Mouse (Mus musculus) urinary bladder, postnatal 4 days (tissue): ENCODE data around the gene Prmt2.

Source experiments
- DNase-seq, 2 experiments: peaks; one replicate each; pipeline ENCODE4 v3.0.0; 2021 to 2022; ENCODE audit warnings: low spot score in 2 of 2

Gene Prmt2

DNA sequence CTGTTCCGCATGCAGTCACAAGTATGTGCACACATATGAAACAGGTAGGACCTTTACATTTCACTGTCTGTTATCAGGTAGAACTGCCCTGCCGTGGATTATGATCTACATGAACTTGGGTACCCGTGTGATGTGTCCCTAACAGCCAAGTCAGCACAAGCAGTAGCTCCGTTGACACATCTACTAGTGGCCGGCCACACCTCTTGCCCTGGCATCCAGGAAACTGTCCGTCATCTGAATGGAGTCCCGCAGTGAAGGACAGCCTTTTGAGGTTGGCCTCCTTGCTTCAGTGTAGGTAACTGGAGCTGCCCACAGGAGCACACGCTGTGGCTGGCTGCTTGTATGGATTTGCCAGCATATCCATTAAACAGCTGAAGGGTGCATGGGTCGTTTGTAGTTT is 19.4 kb downstream of the Prmt2 start:
- peak in 1 of 2 experiments; percentile 50 for DNase-seq

DNA sequence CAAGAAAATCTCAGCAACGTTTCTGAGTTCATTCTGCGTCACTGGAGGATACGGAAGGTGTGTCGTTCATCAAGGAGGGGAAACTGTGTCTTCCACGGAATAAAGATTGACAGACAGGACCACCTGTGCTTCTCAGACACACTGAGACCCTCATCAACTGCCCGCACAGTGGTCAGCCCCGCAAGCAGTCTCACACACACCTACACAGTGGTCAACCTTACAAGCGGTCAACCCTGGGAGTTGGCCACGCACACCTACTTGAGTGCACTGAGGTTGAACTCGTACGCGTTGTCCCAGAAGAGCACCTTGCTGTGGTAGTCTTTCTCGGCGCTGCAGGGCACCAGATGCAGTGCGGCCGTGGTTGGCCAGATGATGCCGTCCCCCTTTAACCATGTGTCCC is 20.6 kb downstream of the Prmt2 start:
- DNase-seq = no peak

DNA sequence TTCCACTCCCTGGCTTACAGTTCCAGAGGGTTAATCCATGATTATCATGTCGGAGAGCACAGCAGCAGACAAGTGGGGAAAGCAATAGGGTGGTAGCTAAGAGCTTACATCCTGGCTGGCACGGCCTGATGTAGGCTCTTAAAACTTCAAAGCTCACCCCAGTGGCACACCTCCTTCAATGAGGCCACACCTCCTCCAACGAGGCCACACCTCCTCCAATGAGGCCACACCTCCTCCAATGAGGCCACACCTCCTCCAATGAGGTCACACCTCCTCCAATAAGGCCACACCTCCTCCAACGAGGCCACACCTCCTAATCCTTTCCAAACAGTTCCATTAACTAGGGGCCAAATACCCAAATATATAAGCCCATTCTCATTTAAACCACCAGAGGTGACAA is 23.5 kb downstream of the Prmt2 start:
- DNase-seq = peak in 1 of 2 experiments; percentile 40

DNA sequence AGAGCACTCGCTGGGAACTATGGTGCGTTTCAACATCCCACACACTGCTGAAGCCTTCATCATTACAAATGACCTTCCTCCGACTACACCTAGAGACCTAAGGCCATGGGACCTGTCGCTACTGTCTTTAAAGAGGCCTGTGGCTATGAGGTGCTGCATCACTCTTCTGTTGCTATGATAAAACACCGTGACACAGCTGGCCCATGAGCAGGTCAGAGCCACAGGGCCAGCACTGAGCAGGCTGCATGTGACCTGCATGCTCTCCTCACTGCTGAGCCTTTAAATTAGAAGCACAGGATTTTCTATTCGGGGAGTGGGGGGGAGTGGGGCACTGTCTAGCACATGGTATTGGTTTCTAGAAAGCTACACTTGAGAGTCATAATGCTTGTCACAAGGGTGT is 25.5 kb downstream of the Prmt2 start:
- DNase-seq = peak in 1 of 2 experiments; percentile 9

DNA sequence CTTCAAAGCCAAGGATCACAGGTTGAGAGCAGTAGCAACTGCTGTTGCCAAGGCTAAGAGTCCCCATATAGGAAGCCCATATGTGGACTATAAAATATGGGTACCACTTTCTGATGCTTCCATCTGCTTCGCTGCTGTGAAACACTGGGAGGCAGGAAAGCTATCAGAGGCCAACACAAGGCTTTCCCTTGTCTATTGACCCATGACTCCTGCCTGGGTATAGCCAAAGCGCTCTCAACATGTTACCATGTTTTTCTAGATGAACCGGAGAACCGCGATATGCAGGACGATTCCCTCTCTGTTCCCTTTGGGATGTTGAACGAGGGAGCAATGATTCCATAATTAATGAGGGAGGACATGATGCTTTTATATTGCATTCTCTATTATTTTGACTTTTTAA is 26.9 kb downstream of the Prmt2 start:
- peak in 1 of 2 experiments; percentile 12 for DNase-seq

DNA sequence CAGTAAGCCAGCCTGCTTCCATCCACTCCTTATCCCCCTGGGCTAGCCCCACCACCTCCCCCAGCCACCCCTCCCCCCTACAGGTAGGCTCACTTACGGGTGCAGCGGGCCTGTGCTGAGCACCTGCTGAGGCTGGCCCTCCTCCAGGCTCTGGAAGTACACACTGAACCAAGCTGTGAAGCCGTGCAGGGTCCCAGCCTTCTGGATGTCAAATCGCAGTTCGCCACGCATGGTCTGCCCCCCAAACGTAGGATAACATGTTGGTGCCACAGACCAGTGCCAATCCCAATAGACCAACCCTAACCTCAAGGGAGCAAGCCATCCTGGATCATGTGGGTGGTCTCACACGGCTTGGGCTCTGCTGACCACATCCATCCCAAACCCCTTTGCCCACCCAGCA is 28.4 kb downstream of the Prmt2 start:
- DNase-seq = peak in 1 of 2 experiments; percentile 12

DNA sequence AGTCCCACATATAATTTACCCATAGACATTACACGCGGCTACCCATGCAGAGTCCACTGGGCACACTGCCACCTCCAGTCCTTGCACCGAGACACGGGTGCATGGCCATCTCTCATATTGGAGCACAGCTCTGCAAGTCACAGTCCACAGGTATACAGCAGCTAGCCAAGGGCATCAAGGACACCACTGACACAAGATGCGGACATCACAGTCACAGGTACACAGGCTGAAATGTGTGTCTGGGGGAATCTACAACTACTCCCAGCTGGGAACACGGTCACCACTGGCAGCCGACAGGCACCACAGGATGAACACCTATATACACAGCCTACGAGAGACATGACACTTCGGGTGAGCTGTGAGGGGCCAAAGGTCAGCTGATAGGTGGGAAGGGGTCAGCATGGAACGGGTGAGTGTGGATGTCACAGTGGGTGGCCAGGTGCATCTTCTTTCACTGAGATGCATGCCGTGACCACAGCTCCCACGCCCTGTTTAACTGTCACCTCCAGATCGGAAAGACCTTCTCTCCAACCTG is 30.3 kb downstream of the Prmt2 start:
- peak in 1 of 2 experiments; percentile 16 for DNase-seq

DNA sequence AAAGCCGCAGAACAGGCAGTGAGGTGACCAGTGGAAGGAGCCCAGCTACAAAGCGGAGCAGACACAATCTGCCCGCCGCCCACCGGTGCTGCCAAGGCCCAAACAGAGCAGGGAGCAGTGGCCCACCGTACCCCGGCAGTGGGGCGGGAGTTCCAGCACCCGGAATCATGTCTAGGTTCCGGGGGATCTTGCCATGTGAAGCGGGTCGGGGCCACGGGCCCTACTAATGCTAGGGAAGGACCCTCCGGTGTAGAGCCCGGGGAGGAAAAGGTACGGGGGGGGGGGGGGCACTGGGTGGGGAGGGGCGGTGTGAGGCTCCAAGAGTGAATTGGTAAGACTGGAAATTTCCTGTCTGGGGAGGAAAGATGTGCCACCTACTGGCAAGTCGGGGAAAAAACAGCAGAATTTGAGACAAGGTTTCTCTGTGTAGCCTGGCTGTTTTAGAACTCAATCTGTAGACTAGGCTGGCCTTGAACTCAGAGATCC is 33.8 kb downstream of the Prmt2 start:
- no peak for DNase-seq

DNA sequence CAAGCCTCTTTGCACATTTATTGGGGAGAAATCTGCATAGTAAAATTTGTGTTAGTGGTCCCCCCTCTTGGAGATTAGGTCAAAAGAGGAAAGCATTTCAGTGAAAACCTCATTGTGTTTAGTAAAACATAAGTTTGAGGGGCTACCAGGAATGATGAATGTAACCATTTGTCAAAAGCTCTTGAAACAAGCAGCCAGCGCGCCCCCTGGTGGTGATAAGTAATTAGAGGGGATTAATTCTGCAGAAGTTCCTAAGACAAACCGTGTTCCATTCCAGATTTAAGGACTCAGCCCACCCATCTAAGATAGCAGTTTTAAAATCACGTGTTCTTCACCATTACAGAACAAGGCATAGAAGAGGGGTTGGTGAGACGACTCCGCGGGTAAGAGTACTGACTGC is 35.7 kb downstream of the Prmt2 start:
- DNase-seq = peak in 1 of 2 experiments; percentile 73

DNA sequence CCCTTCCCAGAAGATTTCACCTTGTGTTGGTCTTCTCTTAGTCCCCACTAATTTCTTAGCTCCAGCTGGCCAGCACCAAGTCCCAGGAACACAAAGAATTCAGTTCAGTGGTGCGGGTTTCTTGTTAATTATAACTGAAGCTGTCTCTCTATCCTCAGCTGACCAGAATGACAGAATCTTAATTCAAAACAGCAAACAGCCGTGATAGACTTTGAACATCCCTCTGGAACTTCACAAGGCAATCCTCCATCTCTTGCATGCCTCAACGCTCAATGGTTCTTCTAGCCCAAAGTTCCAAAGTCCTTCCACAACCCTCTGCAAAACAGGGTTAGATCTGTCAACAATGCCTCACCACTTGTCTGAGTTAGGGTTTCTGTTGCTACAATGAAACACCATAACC is 36.2 kb downstream of the Prmt2 start:
- no peak for DNase-seq

DNA sequence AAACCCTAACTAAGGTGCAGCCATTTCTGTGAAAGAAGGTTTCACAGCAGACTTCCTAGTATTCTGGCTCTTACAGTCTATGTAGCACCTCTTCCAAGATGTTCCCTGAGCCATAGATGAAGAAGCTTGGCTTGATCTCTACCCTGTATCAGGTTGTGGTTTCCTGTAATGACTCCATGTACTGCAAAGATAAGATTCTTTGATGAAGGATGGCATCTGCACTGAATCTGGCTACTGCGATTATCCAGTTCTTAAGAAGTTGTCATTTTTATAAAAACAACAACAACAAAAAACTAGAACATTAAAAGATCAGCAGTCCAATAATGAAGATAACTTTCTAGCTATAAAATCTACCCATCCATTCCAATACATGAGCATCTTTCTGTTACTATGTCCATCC is 49.7 kb downstream of the Prmt2 start:
- no peak for DNase-seq

DNA sequence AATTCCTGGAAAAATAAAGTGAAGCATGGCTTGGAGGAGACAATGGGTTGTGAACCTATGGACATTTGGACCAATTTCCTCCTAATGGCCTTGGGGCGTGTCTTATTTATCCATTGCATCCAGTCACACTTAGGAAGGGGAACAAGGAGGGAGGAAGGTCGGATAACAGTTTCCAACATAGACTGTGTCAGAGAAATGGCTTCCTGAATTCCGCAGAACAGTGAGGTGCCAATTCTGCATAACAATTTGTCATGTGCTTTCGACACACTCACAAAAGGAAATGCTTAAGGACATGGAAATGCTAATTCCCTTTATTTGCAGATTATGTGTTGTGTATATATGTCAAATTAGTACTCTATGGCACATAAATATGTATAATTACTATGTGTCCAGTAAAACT is 52.4 kb downstream of the Prmt2 start:
- DNase-seq = no peak

DNA sequence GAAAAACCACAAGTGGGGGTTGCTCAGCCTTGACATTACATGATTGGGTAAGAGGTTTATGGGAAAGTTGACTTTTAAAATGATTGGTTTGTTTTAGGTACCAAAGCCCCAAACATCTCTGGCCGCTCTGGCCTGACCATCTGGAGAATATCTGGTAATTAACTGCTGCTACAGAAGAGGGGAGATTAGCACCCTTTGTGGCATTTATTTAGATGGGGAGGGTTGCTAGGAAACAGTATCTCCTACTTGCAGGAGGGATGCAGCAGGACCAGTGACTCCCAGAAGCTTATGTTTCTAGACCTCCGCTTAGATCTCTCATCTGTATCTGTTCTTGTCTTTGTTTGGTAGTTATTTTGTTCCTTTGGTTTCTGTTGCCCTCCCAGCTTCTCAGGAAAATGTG is 62.8 kb downstream of the Prmt2 start:
- no peak for DNase-seq

DNA sequence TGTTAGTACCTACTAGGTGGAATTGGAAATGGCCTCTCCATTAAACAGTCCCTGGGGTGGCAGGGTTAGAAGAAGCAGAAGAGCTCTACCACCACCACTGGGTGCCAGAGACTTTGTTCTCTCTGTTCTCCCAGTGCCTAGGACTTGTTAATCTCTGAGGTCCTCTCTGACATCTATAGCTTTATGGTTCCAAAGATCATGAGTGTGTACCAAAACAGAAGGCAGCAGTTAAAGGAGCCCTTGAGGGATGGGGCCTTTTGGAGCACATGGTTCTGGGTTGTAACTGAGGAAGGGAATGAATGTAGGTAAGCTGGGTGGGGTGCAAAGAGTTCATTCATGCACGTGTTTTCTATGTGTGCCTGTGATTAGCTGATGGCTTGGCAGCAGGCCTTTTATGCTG is 79.7 kb downstream of the Prmt2 start:
- DNase-seq = no peak

DNA sequence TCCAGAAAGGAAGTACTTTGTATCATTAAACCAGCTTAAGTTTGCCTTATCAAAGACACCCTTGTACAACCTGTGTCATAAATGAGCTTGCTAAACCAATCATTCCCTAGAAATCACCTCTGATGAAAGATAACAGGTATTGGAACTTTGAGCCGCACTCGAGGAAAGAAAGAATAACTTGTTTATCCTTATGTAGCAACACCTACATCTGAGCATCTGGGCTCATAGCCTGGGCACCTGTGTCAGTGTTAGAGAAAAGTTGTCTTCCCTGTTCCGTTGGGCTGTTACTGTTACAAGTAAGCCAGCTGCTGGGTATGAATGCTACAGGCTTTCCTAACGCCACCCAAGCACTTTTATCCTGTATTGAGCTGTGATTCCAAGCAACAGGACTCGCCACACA is 80.1 kb downstream of the Prmt2 start:
- DNase-seq = no peak
